Mouse (Mus musculus): ENCODE measurements around the gene St3gal2.
"Not testable (repeated sequence)": the region's sequence is repeated elsewhere in the genome, so short reads cannot be mapped to it uniquely, and the experiment has no call there.

St3gal2 gene

DNA sequence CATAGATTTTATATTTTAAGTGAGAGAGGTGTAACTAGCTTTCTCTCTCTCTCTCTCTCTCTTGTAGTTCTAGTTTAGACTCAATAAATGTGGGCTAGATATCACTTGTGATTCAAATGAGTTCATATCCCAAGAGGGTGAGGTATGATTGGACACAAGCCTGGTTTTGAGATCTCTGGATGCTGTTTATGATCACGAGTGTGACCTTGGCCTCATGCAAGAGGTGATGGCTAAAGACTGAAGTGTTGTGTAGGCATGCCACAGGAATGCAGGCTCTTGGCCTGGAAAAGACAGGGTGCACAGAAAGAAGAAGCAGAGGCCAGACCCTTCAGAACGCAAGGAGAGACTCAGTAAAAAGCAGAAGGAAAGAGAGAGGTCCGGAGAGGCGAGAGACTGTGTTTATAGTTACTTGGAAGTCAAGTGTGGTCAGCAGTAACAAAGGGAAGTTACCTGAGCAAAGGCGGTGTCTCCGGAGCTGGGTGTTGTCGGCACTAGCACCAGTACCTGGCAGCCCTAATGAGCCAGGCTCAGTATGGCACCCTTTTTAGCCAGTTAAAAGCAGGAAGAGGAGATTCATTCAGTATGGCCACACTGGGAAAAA, 24.7 kb downstream of the St3gal2 start:
- Histone ChIP-seq H3K4me3 (replicated peaks; ENCODE audit: low read length) (no peak overlapping the region), H3K9me3 (ENCODE audit: low read length) (no peaks in the 10 kb centered on the region), H3K27me3 (ENCODE audit: insufficient read depth, low read length) (no peaks in the 10 kb centered on the region), H3K36me3 (ENCODE audit: insufficient read depth, low read length) (no peaks in the 10 kb centered on the region), H3K4me1 (replicated peaks; ENCODE audit: low read depth, low read length) (peaks cover 46% of the 10 kb centered on the region)
- no peak for TF ChIP-seq NANOG (IDR thresholded peaks at IDR 0.05; ENCODE audit: borderline replicate concordance, low read length)
- TF ChIP-seq POU5F1 (IDR thresholded peaks at IDR 0.05; ENCODE audit: borderline replicate concordance, low read length) = no peak
- no peak for TF ChIP-seq CTCF (conservative IDR thresholded peaks at IDR 0.05; ENCODE audit: low read length)

DNA sequence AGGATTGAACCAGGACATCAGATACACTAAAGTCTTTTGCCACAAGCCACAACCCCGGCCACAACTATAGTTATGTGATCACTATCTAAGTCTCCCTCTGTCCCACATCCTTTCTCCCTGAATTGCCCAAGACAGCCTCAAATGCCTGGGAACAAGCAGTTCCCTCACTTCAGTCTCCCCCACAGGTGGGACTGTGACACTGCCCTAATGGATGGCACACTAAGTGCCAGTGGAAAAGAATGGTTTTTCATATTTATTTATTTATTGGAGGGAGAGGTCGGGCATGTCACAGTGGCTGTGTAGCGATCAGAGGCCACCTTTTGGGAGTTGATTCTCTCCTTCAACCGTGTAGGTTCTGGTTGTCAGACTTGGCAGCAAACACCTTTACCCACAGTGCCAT, 26.0 kb downstream of the St3gal2 start:
- H3K4me3 ChIP-seq (replicated peaks; ENCODE audit: low read length) = no peak overlapping the region
- no peaks in the 10 kb centered on the region for H3K27me3 ChIP-seq (ENCODE audit: insufficient read depth, low read length)
- H3K9me3 ChIP-seq (ENCODE audit: low read length) = no peaks in the 10 kb centered on the region
- no peaks in the 10 kb centered on the region for H3K36me3 ChIP-seq (ENCODE audit: insufficient read depth, low read length)
- H3K4me1 ChIP-seq (replicated peaks; ENCODE audit: low read depth, low read length) = peaks cover 55% of the 10 kb centered on the region
- no peak for TF ChIP-seq CTCF (conservative IDR thresholded peaks at IDR 0.05; ENCODE audit: low read length)
- TF ChIP-seq POU5F1 (IDR thresholded peaks at IDR 0.05; ENCODE audit: borderline replicate concordance, low read length) = no peak
- TF ChIP-seq NANOG (IDR thresholded peaks at IDR 0.05; ENCODE audit: borderline replicate concordance, low read length) = no peak

- TF ChIP-seq NANOG (IDR thresholded peaks at IDR 0.05; ENCODE audit: borderline replicate concordance, low read length) = no peak
- no peak for TF ChIP-seq CTCF (conservative IDR thresholded peaks at IDR 0.05; ENCODE audit: low read length)
- no peak for TF ChIP-seq POU5F1 (IDR thresholded peaks at IDR 0.05; ENCODE audit: borderline replicate concordance, low read length)
- H3K9me3 ChIP-seq (ENCODE audit: low read length) = no peaks in the 10 kb centered on the region
- peaks cover 46% of the 10 kb centered on the region for H3K4me1 ChIP-seq (replicated peaks; ENCODE audit: low read depth, low read length)
- peak overlapping the region; percentile 76 for H3K4me3 ChIP-seq (replicated peaks; ENCODE audit: low read length)
- no peaks in the 10 kb centered on the region for H3K27me3 ChIP-seq (ENCODE audit: insufficient read depth, low read length)
- peaks cover 5% of the 10 kb centered on the region; the same call in 1 of the 2 replicates for H3K36me3 ChIP-seq (ENCODE audit: insufficient read depth, low read length)
Measured at GRCm38 (mm10) chr8:110950065-110950484, 30.4 kb downstream of the St3gal2 start.

- peaks cover 30% of the 10 kb centered on the region for H3K36me3 ChIP-seq (ENCODE audit: insufficient read depth, low read length)
- no peaks in the 10 kb centered on the region for H3K27me3 ChIP-seq (ENCODE audit: insufficient read depth, low read length)
- TF ChIP-seq NANOG (IDR thresholded peaks at IDR 0.05; ENCODE audit: borderline replicate concordance, low read length) (no peak), POU5F1 (IDR thresholded peaks at IDR 0.05; ENCODE audit: borderline replicate concordance, low read length) (no peak), CTCF (conservative IDR thresholded peaks at IDR 0.05; ENCODE audit: low read length) (no peak)
- no peaks in the 10 kb centered on the region for H3K9me3 ChIP-seq (ENCODE audit: low read length)
- no peak overlapping the region for H3K4me3 ChIP-seq (replicated peaks; ENCODE audit: low read length)
- peaks cover 44% of the 10 kb centered on the region for H3K4me1 ChIP-seq (replicated peaks; ENCODE audit: low read depth, low read length)
Measured at GRCm38 (mm10) chr8:110954776-110955175, 35.1 kb downstream of the St3gal2 start.

DNA sequence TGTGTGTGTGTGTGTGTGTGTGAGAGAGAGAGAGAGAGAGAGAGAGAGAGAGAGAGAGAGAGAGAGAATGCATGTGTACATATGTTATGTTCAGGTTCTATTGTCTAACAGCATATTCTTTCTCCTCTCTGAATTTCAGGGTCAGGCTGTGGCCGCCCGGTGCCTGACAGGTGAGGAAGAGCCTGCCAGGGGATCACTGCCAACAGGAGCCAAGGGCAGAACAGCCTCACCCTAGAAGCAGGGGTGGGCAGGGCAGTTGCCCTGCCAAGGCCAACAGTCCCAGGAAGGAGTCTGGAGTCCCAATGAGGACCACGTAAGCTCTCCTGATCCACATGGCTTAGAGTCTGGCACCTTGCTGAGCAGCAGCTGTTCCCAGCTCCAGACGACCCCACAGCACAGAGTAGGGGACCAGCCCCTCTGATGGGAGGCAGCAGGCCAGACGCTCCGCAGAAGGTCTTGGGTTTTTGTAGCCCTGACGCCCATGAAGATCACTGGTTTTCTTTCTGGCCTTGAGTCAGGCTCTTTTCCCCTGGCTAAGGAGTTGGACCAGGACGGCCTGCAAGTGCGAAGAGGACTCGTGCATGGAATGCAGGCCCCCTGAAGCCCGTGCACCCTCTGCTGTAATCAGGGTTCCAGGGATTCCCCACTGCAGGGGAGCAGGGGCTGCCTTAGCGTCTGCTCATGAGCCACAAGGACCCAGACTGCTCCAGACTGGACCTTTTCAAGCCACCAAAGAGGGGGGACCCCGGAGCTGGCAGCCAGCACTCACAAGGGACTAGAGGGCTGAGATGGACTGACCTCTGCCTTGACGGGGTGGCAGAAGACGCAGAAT, 37.1 kb downstream of the St3gal2 start:
- H3K4me3 ChIP-seq (replicated peaks; ENCODE audit: low read length) = peak overlapping the region; percentile 50; the same call in 1 of the 2 replicates

GRCm38 (mm10) chr8:110957471-110957870, 37.7 kb downstream of the St3gal2 start:
- peaks cover 44% of the 10 kb centered on the region for H3K36me3 ChIP-seq (ENCODE audit: insufficient read depth, low read length)
- no peaks in the 10 kb centered on the region for H3K9me3 ChIP-seq (ENCODE audit: low read length)
- peak overlapping the region; percentile 50 for H3K4me3 ChIP-seq (replicated peaks; ENCODE audit: low read length)
- peaks cover 39% of the 10 kb centered on the region for H3K4me1 ChIP-seq (replicated peaks; ENCODE audit: low read depth, low read length)
- no peaks in the 10 kb centered on the region for H3K27me3 ChIP-seq (ENCODE audit: insufficient read depth, low read length)
- TF ChIP-seq NANOG (IDR thresholded peaks at IDR 0.05; ENCODE audit: borderline replicate concordance, low read length) = no peak
- TF ChIP-seq CTCF (conservative IDR thresholded peaks at IDR 0.05; ENCODE audit: low read length) = no peak
- TF ChIP-seq POU5F1 (IDR thresholded peaks at IDR 0.05; ENCODE audit: borderline replicate concordance, low read length) = no peak

More for the DNA sequence above, 37.1 kb downstream of the St3gal2 start:
- Histone ChIP-seq H3K9me3 (ENCODE audit: low read length) (no peaks in the 10 kb centered on the region), H3K27me3 (ENCODE audit: insufficient read depth, low read length) (no peaks in the 10 kb centered on the region), H3K4me1 (replicated peaks; ENCODE audit: low read depth, low read length) (peaks cover 33% of the 10 kb centered on the region), H3K36me3 (ENCODE audit: insufficient read depth, low read length) (peaks cover 38% of the 10 kb centered on the region)
- TF ChIP-seq NANOG (IDR thresholded peaks at IDR 0.05; ENCODE audit: borderline replicate concordance, low read length) = no peak
- TF ChIP-seq POU5F1 (IDR thresholded peaks at IDR 0.05; ENCODE audit: borderline replicate concordance, low read length) = no peak
- TF ChIP-seq CTCF (conservative IDR thresholded peaks at IDR 0.05; ENCODE audit: low read length) = no peak

DNA sequence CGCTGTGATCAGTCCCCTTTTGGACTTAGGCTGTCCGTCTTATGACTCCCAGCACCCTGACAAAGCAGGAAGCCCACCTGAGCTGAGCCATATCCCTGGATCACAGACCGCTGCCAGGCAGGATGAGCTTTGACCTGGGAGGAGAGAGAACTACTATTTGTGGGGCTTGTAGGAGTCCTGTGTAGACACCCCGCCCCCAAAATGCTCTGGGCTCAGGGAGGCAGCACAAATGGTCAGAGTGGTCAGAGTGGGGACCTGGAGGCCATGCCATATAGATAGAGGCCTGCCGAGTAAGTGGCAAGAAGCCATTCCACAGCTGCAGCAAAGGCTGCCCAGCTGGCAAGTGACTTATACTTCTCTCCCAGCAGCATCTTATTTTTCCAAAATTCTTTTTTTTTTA, 38.4 kb downstream of the St3gal2 start:
- peaks cover 50% of the 10 kb centered on the region for H3K36me3 ChIP-seq (ENCODE audit: insufficient read depth, low read length)
- H3K27me3 ChIP-seq (ENCODE audit: insufficient read depth, low read length) = no peaks in the 10 kb centered on the region
- TF ChIP-seq CTCF (conservative IDR thresholded peaks at IDR 0.05; ENCODE audit: low read length) = no peak
- TF ChIP-seq NANOG (IDR thresholded peaks at IDR 0.05; ENCODE audit: borderline replicate concordance, low read length) = no peak
- no peak for TF ChIP-seq POU5F1 (IDR thresholded peaks at IDR 0.05; ENCODE audit: borderline replicate concordance, low read length)
- H3K9me3 ChIP-seq (ENCODE audit: low read length) = no peaks in the 10 kb centered on the region
- H3K4me1 ChIP-seq (replicated peaks; ENCODE audit: low read depth, low read length) = peaks cover 40% of the 10 kb centered on the region
- peak overlapping the region; percentile 50 for H3K4me3 ChIP-seq (replicated peaks; ENCODE audit: low read length)

DNA sequence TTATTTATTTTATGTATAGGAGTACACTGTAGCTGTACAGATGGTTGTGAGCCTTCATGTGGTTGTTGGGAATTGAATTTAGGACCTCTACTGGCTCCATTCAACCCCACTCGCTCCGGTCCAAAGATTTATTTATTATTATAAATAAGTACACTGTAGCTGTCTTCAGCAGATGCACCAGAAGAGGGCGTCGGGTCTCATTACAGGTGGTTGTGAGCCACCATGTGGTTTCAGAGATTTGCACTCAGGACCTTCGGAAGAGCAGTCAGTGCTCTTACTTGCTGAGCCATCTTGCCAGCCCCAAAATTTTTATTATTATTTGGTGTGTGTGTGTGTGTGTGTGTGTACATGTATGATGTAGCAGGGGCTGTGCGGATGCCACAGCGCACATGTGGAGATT, 38.8 kb downstream of the St3gal2 start:
- H3K27me3 ChIP-seq (ENCODE audit: insufficient read depth, low read length); H3K4me3 ChIP-seq (replicated peaks; ENCODE audit: low read length); H3K9me3 ChIP-seq (ENCODE audit: low read length): not testable (repeated sequence)
- H3K36me3 ChIP-seq (ENCODE audit: insufficient read depth, low read length) = peaks cover 52% of the 10 kb centered on the region
- peaks cover 40% of the 10 kb centered on the region for H3K4me1 ChIP-seq (replicated peaks; ENCODE audit: low read depth, low read length)

All from E14TG2a.4 (cell line).